Mouse (Mus musculus) CH12.LX (cell line): ENCODE results near the gene Timm10. TPM values are rescaled to one million over a fixed set of nuclear protein-coding genes. Genes with fewer than 3 reads are reported as not detected.

ENCODE experiments used
- DNase-seq: peaks from one replicate; pipeline ENCODE4 v3.0.0-alpha.2; 2013; ENCODE audit errors: extremely low read depth
- H3K27ac ChIP-seq: 2 replicates; pipeline ENCODE4 v1.5.1; 2012; ENCODE audit warnings: low read depth, mild to moderate bottlenecking, control low read depth, moderate library complexity; ENCODE audit not compliant: insufficient read depth
- H3K27me3 ChIP-seq: replicated peaks from 2 replicates; pipeline ENCODE3; 2012; ENCODE audit warnings: inconsistent platforms
- H3K36me3 ChIP-seq, 2 experiments: replicated peaks in 1 of 2; 2 replicates each; pipeline versions ENCODE3 to v1.6.1; 2012; ENCODE audit warnings: inconsistent platforms in 1 of 2, low read length in 1 of 2, mild to moderate bottlenecking in 1 of 2, mixed read lengths in 1 of 2, moderate library complexity in 1 of 2; ENCODE audit not compliant: control insufficient read depth in 1 of 2, insufficient read depth in 1 of 2
- H3K4me1 ChIP-seq, 2 experiments: 2 replicates each; pipeline ENCODE4 v1.6.1; 2012; ENCODE audit warnings: inconsistent platforms in 1 of 2, moderate library complexity in 1 of 2; ENCODE audit not compliant: insufficient read depth in 2 of 2, control insufficient read depth in 1 of 2
- H3K4me2 ChIP-seq: 2 replicates; pipeline ENCODE4 v1.6.1; 2012; ENCODE audit warnings: low read depth, mild to moderate bottlenecking, control low read depth; ENCODE audit not compliant: poor library complexity, insufficient read depth, severe bottlenecking
- H3K4me3 ChIP-seq, 3 experiments: fragments of 150-350 bp in 1 of 3; sonication (generic) in 1 of 3; replicated peaks in 1 of 3; 2 replicates each; pipeline versions ENCODE3 to v1.5.1; 2011 to 2012; ENCODE audit warnings: low read depth in 2 of 3, low read length in 2 of 3, mild to moderate bottlenecking in 2 of 3, moderate library complexity in 2 of 3, control low read depth in 1 of 3, improper control_type of control experiment in 1 of 3, inconsistent platforms in 1 of 3, mixed read lengths in 1 of 3; ENCODE audit not compliant: poor library complexity in 1 of 3
- H3K79me2 ChIP-seq: replicated peaks from 2 replicates; pipeline ENCODE4 v1.6.1; 2012; ENCODE audit warnings: mild to moderate bottlenecking, moderate library complexity; ENCODE audit not compliant: control insufficient read depth, poor library complexity, insufficient read depth, severe bottlenecking; ENCODE audit errors: extremely low read depth
- H3K9ac ChIP-seq: 2 replicates; pipeline ENCODE4 v1.6.1; 2012; ENCODE audit warnings: low read depth, mild to moderate bottlenecking, control low read depth, moderate library complexity; ENCODE audit not compliant: insufficient read depth
- H3K9me3 ChIP-seq: replicated peaks from 2 replicates; pipeline ENCODE3; 2012; ENCODE audit warnings: low read length, inconsistent platforms, mixed read lengths
- BHLHE40 ChIP-seq: IDR thresholded peaks from 2 replicates; pipeline ENCODE4 v1.6.1; 2011; ENCODE audit warnings: mild to moderate bottlenecking, low read depth, low read length, improper control_type of control experiment
- CHD1 ChIP-seq: IDR thresholded peaks from 2 replicates; pipeline ENCODE4 v1.6.1; 2012; ENCODE audit warnings: low read depth, low read length, improper control_type of control experiment, inconsistent platforms
- CHD2 ChIP-seq: IDR thresholded peaks from 2 replicates; pipeline ENCODE4 v1.6.1; 2011; ENCODE audit warnings: low read length, improper control_type of control experiment
- CTCF ChIP-seq, 2 experiments: IDR thresholded peaks in 1 of 2; conservative IDR thresholded peaks in 1 of 2; 2 replicates each; pipeline ENCODE4 v1.5.1; 2011 to 2012; ENCODE audit warnings: low read depth in 2 of 2, low read length in 2 of 2, improper control_type of control experiment in 1 of 2, inconsistent platforms in 1 of 2, mild to moderate bottlenecking in 1 of 2, moderate library complexity in 1 of 2
- E2F4 ChIP-seq: IDR thresholded peaks from 2 replicates; pipeline ENCODE4 v1.6.1; 2011; ENCODE audit warnings: low read depth, low read length, improper control_type of control experiment; ENCODE audit not compliant: insufficient replicate concordance
- ELF1 ChIP-seq: IDR thresholded peaks from 2 replicates; pipeline ENCODE4 v1.6.1; 2014; ENCODE audit warnings: low read depth, mild to moderate bottlenecking, inconsistent platforms, low read length, improper control_type of control experiment
- EP300 ChIP-seq: IDR thresholded peaks from 2 replicates; pipeline ENCODE4 v1.6.1; 2011; ENCODE audit warnings: low read length, improper control_type of control experiment
- ETS1 ChIP-seq: conservative IDR thresholded peaks from 2 replicates; pipeline ENCODE4 v1.6.1; 2012; ENCODE audit warnings: low read depth, mild to moderate bottlenecking, inconsistent platforms, low read length, improper control_type of control experiment, moderate library complexity
- GABPA ChIP-seq: IDR thresholded peaks from 2 replicates; pipeline ENCODE4 v1.6.1; 2012; ENCODE audit warnings: low read depth, low read length, improper control_type of control experiment, inconsistent platforms; ENCODE audit not compliant: insufficient replicate concordance
- HCFC1 ChIP-seq: IDR thresholded peaks from 2 replicates; pipeline ENCODE4 v1.6.1; 2012; ENCODE audit warnings: low read depth, mild to moderate bottlenecking, inconsistent platforms, low read length, improper control_type of control experiment
- IRF4 ChIP-seq: IDR thresholded peaks from 2 replicates; pipeline ENCODE4 v1.6.1; 2014; ENCODE audit warnings: low read depth, mild to moderate bottlenecking, inconsistent platforms, low read length, improper control_type of control experiment
- JUN ChIP-seq: IDR thresholded peaks from 2 replicates; pipeline ENCODE4 v1.6.1; 2011; ENCODE audit warnings: low read depth, mild to moderate bottlenecking, low read length, improper control_type of control experiment, moderate library complexity; ENCODE audit not compliant: insufficient read depth
- JUND ChIP-seq: conservative IDR thresholded peaks from 2 replicates; pipeline ENCODE4 v1.6.1; 2011; ENCODE audit warnings: low read depth, low read length, improper control_type of control experiment
- KAT2A ChIP-seq: IDR thresholded peaks from 2 replicates; pipeline ENCODE4 v1.6.1; 2012; ENCODE audit warnings: low read length, improper control_type of control experiment, inconsistent platforms; ENCODE audit not compliant: insufficient replicate concordance
- MAFK ChIP-seq: IDR thresholded peaks from 2 replicates; pipeline ENCODE4 v1.6.1; 2011; ENCODE audit warnings: low read length, improper control_type of control experiment; ENCODE audit not compliant: insufficient replicate concordance
- MAX ChIP-seq: IDR thresholded peaks from 2 replicates; pipeline ENCODE4 v1.6.1; 2011; ENCODE audit warnings: low read length, improper control_type of control experiment
- MAZ ChIP-seq: IDR thresholded peaks from 2 replicates; pipeline ENCODE4 v1.6.1; 2012; ENCODE audit warnings: low read depth, mild to moderate bottlenecking, inconsistent platforms, low read length, improper control_type of control experiment, moderate library complexity
- MEF2A ChIP-seq: IDR thresholded peaks from 2 replicates; pipeline ENCODE4 v1.6.1; 2014; ENCODE audit warnings: low read depth, mild to moderate bottlenecking, inconsistent platforms, low read length, improper control_type of control experiment, borderline replicate concordance
- MXI1 ChIP-seq: IDR thresholded peaks from 2 replicates; pipeline ENCODE4 v1.6.1; 2011; ENCODE audit warnings: mild to moderate bottlenecking, low read depth, low read length, improper control_type of control experiment
- MYC ChIP-seq: IDR thresholded peaks from 2 replicates; pipeline ENCODE4 v1.6.1; 2011; ENCODE audit warnings: low read depth, mild to moderate bottlenecking, improper control_type of control experiment, low read length
- NELFE ChIP-seq: IDR thresholded peaks from 2 replicates; pipeline ENCODE4 v1.6.1; 2011; ENCODE audit warnings: low read depth, low read length, improper control_type of control experiment
- NRF1 ChIP-seq: IDR thresholded peaks from 2 replicates; pipeline ENCODE4 v1.6.1; 2014; ENCODE audit warnings: low read depth, mild to moderate bottlenecking, inconsistent platforms, low read length, improper control_type of control experiment, moderate library complexity
- PAX5 ChIP-seq: IDR thresholded peaks from 2 replicates; pipeline ENCODE4 v1.6.1; 2012; ENCODE audit warnings: low read length, inconsistent platforms, mixed read lengths
- POLR2A ChIP-seq: IDR thresholded peaks from 2 replicates; pipeline ENCODE4 v1.6.1; 2011; ENCODE audit warnings: low read depth, mild to moderate bottlenecking, improper control_type of control experiment, low read length
- POLR2AphosphoS2 ChIP-seq: IDR thresholded peaks from 2 replicates; pipeline ENCODE4 v1.6.1; 2011; ENCODE audit warnings: low read depth, low read length, improper control_type of control experiment
- RAD21 ChIP-seq: IDR thresholded peaks from 2 replicates; pipeline ENCODE4 v1.6.1; 2011; ENCODE audit warnings: low read depth, mild to moderate bottlenecking, low read length, improper control_type of control experiment, moderate library complexity
- RCOR1 ChIP-seq: conservative IDR thresholded peaks from 2 replicates; pipeline ENCODE4 v1.6.1; 2012; ENCODE audit warnings: low read depth, mild to moderate bottlenecking, inconsistent platforms, low read length, improper control_type of control experiment
- SIN3A ChIP-seq: IDR thresholded peaks from 2 replicates; pipeline ENCODE4 v1.6.1; 2012; ENCODE audit warnings: low read length, improper control_type of control experiment, inconsistent platforms
- SMC3 ChIP-seq: IDR thresholded peaks from 2 replicates; pipeline ENCODE4 v1.6.1; 2011; ENCODE audit warnings: low read depth, low read length, improper control_type of control experiment
- TBP ChIP-seq: conservative IDR thresholded peaks from 2 replicates; pipeline ENCODE4 v1.6.1; 2011; ENCODE audit warnings: low read depth, low read length, improper control_type of control experiment
- TCF12 ChIP-seq: IDR thresholded peaks from 2 replicates; pipeline ENCODE4 v1.6.1; 2014; ENCODE audit warnings: low read depth, mild to moderate bottlenecking, inconsistent platforms, low read length, improper control_type of control experiment
- UBTF ChIP-seq: IDR thresholded peaks from 2 replicates; pipeline ENCODE4 v1.6.1; 2012; ENCODE audit warnings: low read depth, mild to moderate bottlenecking, inconsistent platforms, low read length, improper control_type of control experiment, moderate library complexity
- USF1 ChIP-seq: IDR thresholded peaks from 2 replicates; pipeline ENCODE4 v1.6.1; 2014; ENCODE audit warnings: low read depth, mild to moderate bottlenecking, inconsistent platforms, low read length, improper control_type of control experiment
- USF2 ChIP-seq: conservative IDR thresholded peaks from 2 replicates; pipeline ENCODE4 v1.6.1; 2011; ENCODE audit warnings: low read depth, low read length, improper control_type of control experiment
- ZC3H11A ChIP-seq: IDR thresholded peaks from 2 replicates; pipeline ENCODE4 v1.6.1; 2012; ENCODE audit warnings: low read depth, mild to moderate bottlenecking, inconsistent platforms, low read length, improper control_type of control experiment
- ZKSCAN1 ChIP-seq: IDR thresholded peaks from 2 replicates; pipeline ENCODE4 v1.6.1; 2012; ENCODE audit warnings: low read depth, inconsistent platforms, low read length, improper control_type of control experiment, borderline replicate concordance
- ZMIZ1 ChIP-seq: IDR thresholded peaks from 2 replicates; pipeline ENCODE4 v1.6.1; 2012; ENCODE audit warnings: low read depth, mild to moderate bottlenecking, inconsistent platforms, low read length, improper control_type of control experiment
- ZNF384 ChIP-seq: IDR thresholded peaks from 2 replicates; pipeline ENCODE4 v1.6.1; 2012; ENCODE audit warnings: low read depth, low read length, improper control_type of control experiment, inconsistent platforms
- dilution Hi-C: fragments of 300-500 bp; cut with MboI; formaldehyde crosslinking; loops from 2 replicates; pipeline ENCODE4 v1.14.3; 2020; ENCODE audit warnings: low sequenced_read_pairs; ENCODE audit not compliant: extremely low pct_unique_long_range_greater_than_20kb, extremely low pct_ligation_motif_present
- in situ Hi-C: fragments of 300-500 bp; cut with MboI; formaldehyde crosslinking; loops from 3 replicates; pipeline ENCODE4 v1.14.3; 2019; ENCODE audit warnings: low sequenced_read_pairs, low pct_ligation_motif_present, low pct_unique_long_range_greater_than_20kb, mixed read lengths
- polyA plus RNA-seq: library from polyadenylated mRNA; unstranded; fragments of >175 nt; gene quantifications from 2 replicates; pipeline ENCODE4 v1.2.1, GENCODE M21; 2012; ENCODE audit warnings: low read depth; ENCODE audit not compliant: insufficient read length
- total RNA-seq, 2 experiments: library from RNA; depleted of rRNA; stranded (reverse); fragments of 300-350 nt in 1 of 2; fragments of >200 nt in 1 of 2; gene quantifications; 2 replicates each; pipeline ENCODE4 v1.2.3; 2012 to 2014

Timm10 gene
- total and polyA plus RNA-seq, 3 experiments, result 77.7 to 115 (median 81.2) TPM

DNA sequence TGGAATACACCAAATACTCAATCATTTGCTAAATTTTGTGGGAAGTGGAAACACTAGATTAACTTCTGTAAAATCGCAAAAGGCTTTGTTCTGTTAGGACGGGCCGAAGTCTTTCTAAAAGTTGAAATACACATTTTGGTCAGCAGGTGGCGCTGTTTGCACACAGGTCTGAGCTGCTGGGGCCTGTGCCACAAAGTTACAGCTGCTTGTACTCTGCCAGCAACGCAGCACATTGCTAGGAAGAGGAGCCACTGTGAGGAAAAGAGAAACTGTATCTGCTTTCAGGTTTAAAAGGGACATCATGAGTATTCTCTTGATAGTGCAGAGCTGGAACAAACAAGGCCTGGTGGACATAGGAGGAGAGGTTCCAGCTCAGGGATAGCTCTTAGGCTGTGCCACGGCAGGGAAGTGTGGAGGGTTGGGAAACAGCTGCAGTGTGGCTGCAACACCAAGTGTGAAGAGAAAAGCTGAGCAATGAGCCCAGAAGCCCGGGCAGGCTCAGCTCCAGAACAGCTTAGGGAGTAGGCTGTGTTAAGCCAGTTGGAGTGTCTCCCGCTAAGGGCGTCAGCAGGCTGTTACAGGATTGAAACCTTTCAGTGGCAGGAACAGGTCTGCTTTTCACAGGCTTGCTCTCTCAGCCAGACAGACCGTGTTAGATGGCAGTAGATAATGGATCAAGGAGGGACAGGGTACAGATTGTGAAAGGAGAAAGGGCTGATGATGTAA is 5.0 kb downstream of the Timm10 start:
- dilution Hi-C loops, result no loop called here
- DNase-seq, result peak; percentile 83
- no peaks in the 10 kb centered on the region for H3K9me3 ChIP-seq
- H3K27me3 ChIP-seq, result no peaks in the 10 kb centered on the region
- H3K4me1 ChIP-seq, result peaks cover 3 to 37% of the 10 kb centered on the region in 2 experiments; a peak in 3 of 4 replicates
- no peak overlapping the region for H3K27ac ChIP-seq
- H3K36me3 ChIP-seq, result peaks cover 8 to 34% of the 10 kb centered on the region in 2 experiments
- no peak overlapping the region for H3K4me3 ChIP-seq
- no peak for TF ChIP-seq MAZ
- TF ChIP-seq MEF2A, result no peak
- no peak for TF ChIP-seq JUN
- TF ChIP-seq ZC3H11A, result peak; percentile 52
- peak; percentile 46; the same call in 1 of the 2 replicates for TF ChIP-seq UBTF
- TF ChIP-seq NRF1, result no peak
- TF ChIP-seq IRF4, result 0 out of 2 replicates have a peak, but pooled peaks have one; percentile 32
- no peak for TF ChIP-seq CHD1
- TF ChIP-seq NELFE, result peak; percentile 35; the same call in 1 of the 2 replicates
- TF ChIP-seq MXI1, result no peak
- peak; percentile 55; the same call in 1 of the 2 replicates for TF ChIP-seq MYC
- TF ChIP-seq TBP, result no peak
- no peak for TF ChIP-seq ZMIZ1
- no peak for TF ChIP-seq GABPA
- no peak for TF ChIP-seq MAX
- peak; percentile 67 to 97 for TF ChIP-seq CTCF (conservative IDR thresholded peaks at IDR 0.05 in 1 of 2, IDR thresholded peaks at IDR 0.05 in 1 of 2; ENCODE audit: low read depth in 2 of 2, low read length in 2 of 2)
- TF ChIP-seq JUND, result no peak
- no peak for TF ChIP-seq ZNF384
- no peak for TF ChIP-seq USF2
- TF ChIP-seq KAT2A, result no peak
- no peak for TF ChIP-seq TCF12
- no peak for TF ChIP-seq ZKSCAN1
- TF ChIP-seq MAFK, result no peak
- no peak for TF ChIP-seq ETS1
- no peak for TF ChIP-seq E2F4
- no peak for TF ChIP-seq EP300
- TF ChIP-seq RCOR1, result no peak
- TF ChIP-seq USF1, result no peak
- TF ChIP-seq POLR2AphosphoS2, result no peak
- TF ChIP-seq RAD21, result peak; percentile 96
- peak; percentile 91 for TF ChIP-seq SMC3
- TF ChIP-seq SIN3A, result 0 out of 2 replicates have a peak, but pooled peaks have one; percentile 36
- no peak for TF ChIP-seq CHD2
- no peak for TF ChIP-seq ELF1
- TF ChIP-seq BHLHE40, result no peak
- no peak for TF ChIP-seq HCFC1
- TF ChIP-seq PAX5, result no peak
- no peak for TF ChIP-seq POLR2A
- in situ Hi-C loops, result no loop called here
- H3K79me2 ChIP-seq, result peaks cover 16% of the 10 kb centered on the region
- no peak overlapping the region for H3K9ac ChIP-seq
- H3K4me2 ChIP-seq, result no peak overlapping the region
